Mouse (Mus musculus): Measurements from ENCODE around the gene Mark1.

Mark1 gene

DNA sequence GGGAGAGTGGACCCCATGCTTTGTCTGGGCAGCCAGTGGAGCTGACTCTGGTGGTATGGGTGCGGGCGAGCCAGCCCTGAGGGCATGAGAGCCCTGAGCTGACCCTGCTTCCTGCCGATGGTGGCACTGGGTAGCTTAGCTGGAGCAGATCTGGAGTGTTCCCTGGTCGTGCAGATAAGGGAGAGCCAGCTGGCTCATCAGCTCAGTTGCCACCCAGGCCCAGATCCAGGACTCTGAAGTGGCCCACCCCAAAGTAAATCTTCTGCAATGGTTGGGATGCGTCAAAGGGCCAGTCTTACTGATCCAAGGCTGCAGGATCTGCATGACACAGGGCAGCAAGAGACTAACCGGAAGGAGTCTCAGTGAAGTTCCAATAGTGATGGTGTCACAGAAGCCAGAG lies 109.9 kb downstream of the Mark1 start:
- no peak for DNase-seq (ENCODE audit: low spot score)

DNA sequence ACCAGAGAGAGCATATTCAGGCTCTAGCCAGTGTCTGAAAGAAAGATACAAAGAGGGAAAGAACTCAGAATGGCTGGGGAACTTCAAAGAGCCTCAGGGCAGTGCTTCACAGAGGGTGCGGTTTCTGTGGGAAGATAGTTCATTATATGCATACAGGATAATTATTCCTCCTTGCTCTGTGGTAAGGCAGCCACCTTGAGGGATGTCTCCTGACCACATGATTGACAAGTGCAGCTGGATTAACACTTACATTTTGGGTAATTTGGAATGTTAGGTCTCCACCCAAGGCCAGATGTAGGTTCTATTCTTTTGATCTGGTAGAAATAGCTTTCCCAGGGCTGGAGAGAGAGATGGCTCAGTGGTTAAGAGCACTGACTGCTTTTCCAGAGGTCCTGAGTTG lies 113.2 kb downstream of the Mark1 start:
- DNase-seq (ENCODE audit: low spot score), result no peak

DNA sequence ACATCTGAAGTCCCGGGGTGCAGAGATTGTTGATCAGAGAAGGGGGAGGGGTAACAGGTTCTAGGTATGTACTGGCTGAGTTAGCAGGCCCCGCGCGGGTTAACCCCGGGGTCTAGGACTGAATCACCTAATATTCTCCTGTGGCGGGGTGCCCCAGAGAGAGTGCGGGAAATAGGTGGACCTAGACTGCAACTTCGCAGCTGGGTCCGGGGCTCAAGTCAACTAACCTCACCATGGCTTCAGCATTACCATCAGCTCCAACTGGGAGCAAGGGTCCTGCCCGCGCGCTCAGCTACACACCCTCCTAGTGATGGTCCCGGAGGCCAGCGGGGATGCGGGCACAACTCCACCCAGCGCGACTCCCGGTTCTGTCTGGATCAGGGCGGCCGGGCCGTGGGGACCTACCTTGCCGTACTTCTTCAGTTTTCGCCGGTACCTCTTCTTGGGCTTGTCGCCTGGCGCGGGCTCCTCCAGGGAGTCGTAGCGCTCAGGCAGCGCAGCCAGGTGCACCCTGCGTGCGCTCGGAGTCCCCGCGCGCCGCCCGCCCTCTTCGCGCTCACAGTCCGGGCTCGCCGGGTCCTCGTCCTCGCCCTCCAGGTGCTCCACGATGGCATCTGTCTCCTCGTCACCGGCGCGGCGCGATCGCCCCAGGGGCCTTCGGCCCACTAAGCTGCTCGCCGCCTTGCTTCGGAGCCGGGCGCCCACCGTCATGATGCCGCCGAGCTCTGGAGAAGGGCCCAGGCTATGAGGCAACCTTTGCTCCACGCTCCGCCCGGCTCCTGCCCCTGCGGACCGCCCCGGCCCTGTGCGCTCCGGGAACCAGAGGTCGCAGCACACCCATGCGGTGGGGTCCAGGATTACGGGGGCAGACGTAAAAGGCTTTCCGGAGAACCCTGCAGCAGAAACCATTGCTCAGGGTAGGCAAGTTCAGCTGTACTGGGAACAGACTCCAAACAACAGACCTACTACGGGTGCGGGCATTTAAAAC lies 116.8 kb downstream of the Mark1 start, which contains the start of gene C130074G19Rik:
TSS of gene C130074G19Rik (minus strand) at position 938 of the 988 bp plus-strand sequence.
- no peak for DNase-seq (ENCODE audit: low spot score)

- no peak for DNase-seq (ENCODE audit: low spot score)
These were observed 117.5 kb downstream of the Mark1 start for GRCm38 (mm10) chr1:184881861-184882260.

GRCm38 (mm10) chr1:184881211-184881610 lies 118.2 kb downstream of the Mark1 start:
- no peak for DNase-seq (ENCODE audit: low spot score)

- no peak for DNase-seq (ENCODE audit: low spot score)
These were observed 120.5 kb downstream of the Mark1 start for GRCm38 (mm10) chr1:184878860-184879259.

DNA sequence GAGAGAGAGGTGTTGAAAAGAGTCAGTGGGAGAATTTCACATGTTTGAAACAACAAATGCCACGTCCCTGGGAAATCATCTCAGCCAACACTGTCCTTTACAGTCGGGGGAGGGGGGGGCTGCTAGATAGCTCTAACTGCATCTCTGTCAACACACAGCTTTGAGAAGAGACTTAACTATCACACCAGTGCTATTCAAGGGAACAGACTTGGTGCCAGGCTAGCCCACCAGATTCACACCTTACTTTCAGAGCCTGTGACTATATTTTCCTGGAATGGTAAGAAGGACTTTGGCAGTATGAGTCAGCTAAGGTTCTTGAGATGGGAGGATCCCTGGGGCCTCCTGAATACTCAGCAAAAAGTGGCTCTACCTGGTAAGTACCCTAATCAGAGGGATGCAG lies 122.1 kb downstream of the Mark1 start:
- no peak for DNase-seq (ENCODE audit: low spot score)

GRCm38 (mm10) chr1:184873910-184874309 lies 125.5 kb downstream of the Mark1 start:
- no peak for DNase-seq (ENCODE audit: low spot score)

- no peak for DNase-seq (ENCODE audit: low spot score)
These were observed 127.1 kb downstream of the Mark1 start for GRCm38 (mm10) chr1:184872069-184872819.

DNA sequence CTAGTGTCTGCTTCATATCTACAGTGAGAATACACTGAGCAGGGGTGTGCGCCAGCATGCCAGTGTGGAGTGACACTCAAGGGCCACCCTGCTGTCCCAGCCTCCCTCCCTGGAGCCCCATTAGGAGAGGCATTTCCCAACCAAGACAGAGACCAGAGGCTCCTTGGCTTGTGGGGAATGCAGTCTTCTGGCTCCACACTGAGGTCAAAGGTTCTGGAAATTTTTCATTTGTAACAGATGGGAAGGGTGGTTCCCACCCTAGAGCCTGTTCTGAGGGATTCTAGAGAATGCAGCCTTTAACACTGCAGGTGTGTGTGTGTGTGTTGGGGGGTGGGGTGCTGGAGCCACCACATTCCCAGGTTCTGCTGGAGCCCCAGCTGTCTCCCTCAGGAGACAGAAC lies 127.9 kb downstream of the Mark1 start:
- DNase-seq (ENCODE audit: low spot score), result no peak

DNA sequence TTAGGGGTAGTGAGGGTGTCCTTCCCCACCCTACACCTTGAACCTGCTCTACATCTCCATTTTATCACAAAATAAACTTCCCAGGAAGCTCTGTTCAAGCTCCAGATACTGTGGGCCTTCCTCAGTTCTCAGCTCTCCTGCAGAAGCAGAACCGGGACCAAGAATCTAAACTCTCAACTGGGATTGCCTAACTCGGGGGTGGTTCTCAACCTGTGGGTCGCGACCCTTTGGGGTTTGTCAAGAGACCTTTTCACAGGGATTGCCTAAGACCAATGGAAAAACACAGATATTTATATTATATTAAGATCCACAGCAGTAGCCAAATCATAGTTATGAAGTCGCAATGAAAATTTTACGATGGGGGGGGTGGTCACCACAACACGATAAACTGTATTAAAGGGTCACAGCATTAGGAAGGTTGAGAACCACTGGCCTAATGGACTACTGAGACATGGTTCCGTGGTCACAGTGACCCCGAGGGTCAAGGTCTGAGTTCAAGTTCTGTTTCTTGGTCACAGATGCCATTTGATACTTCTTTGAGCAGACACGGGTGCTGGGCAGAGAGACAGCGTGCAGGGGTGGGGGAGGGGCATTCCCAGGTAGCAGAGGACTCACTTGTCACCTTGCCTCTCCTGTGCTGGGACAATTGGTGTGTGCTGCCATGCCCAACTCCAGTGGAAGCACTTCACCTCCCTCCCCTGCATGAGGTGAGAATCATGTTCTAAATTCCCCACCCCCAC lies 128.6 kb downstream of the Mark1 start:
- DNase-seq (ENCODE audit: low spot score), result no peak

- DNase-seq (ENCODE audit: low spot score), result no peak
These were observed 129.3 kb downstream of the Mark1 start for GRCm38 (mm10) chr1:184869939-184870565.

- no peak for DNase-seq (ENCODE audit: low spot score)
These were observed 131.7 kb downstream of the Mark1 start for GRCm38 (mm10) chr1:184867640-184868120.

- no peak for DNase-seq (ENCODE audit: low spot score)
These were observed 135.0 kb downstream of the Mark1 start for GRCm38 (mm10) chr1:184864381-184864801.

- DNase-seq (ENCODE audit: low spot score), result no peak
These were observed 136.7 kb downstream of the Mark1 start for GRCm38 (mm10) chr1:184862636-184863035.

DNA sequence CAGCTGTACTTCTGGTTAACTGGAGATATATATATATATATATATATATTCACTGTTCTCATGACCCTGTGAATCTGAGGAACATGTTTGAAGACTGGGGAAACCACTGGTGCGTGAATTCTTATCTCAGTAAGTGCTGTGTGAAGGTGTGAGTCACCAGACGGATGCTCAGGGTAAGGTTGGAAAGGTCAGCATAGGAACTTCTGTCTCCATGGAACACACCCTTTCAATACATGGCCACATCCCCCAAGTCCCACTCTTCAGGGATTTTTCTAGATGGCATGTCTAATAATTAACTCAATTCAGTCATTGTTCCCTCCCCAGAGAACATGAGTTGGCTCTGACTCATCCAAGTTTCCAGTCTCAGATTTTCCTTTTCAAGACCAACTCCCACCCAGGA lies 137.8 kb downstream of the Mark1 start:
- DNase-seq (ENCODE audit: low spot score), result no peak

GRCm38 (mm10) chr1:184860276-184860675 lies 139.1 kb downstream of the Mark1 start:
- DNase-seq (ENCODE audit: low spot score), result no peak

- DNase-seq (ENCODE audit: low spot score), result no peak
These were observed 141.1 kb downstream of the Mark1 start for GRCm38 (mm10) chr1:184858253-184858652.

GRCm38 (mm10) chr1:184857216-184857615 lies 142.2 kb downstream of the Mark1 start:
- no peak for DNase-seq (ENCODE audit: low spot score)

DNA sequence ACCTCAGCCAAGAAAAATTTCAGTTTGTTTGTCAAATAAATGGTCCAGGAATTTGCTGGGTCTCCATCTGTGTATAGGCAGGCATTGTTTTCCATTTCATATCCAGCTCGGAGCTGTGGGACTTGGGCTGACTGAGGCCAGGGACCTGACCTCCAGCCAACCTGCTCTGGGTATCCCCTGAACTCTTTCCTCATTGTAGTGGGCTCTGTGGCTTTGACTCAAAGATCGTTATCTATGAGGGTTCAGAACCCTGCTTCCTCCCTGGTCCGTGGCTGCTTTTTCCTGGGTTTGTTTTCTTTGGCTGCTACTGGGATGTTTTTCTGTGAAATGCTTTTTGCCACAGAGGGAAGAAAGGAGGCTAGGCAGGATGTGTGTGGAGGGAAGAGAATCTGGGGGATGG lies 145.4 kb downstream of the Mark1 start:
- DNase-seq (ENCODE audit: low spot score), result no peak

GRCm38 (mm10) chr1:184853339-184853738 lies 146.0 kb downstream of the Mark1 start:
- peak; percentile 65 for DNase-seq (ENCODE audit: low spot score)

All from layer of hippocampus, adult 11-12 months (tissue).